In the genomic region with DNA sequence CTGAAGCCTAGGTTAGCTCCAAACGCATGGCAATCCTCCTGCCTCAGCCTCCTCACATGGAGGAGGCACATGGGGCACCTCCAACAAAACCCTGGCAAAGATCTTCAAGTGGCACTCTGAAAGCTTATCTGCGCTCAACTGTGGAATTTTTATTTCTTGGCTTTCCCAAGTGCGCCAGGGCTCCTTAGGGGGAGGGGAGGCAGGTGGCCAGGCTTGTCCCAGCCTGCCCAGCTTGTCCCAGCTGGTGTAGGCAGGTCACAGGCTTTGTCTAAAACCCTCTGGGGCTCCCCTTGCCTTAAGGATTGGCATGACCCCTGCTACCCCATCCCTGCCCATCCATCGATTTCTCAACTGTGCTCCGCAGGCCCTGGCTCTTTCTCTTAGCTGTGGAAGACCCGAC, we compare ENCODE assay signal across 17 mouse cellular contexts. TPM values are rescaled to one million over a fixed set of nuclear protein-coding genes. Genes with fewer than 3 reads are reported as not detected.
A peak's percentile ranks its signal among the peaks of the same experiment; 100 is the strongest.
DNase-seq lines count a peak whose midpoint lies in the region; ATAC-seq and TF ChIP-seq lines count a peak whose summit lies in the region.
"Had no signal": no experiment of that assay in that cellular context is flagged by ENCODE, and none has a peak within 500 bp of the region (broad histone marks: within the 10 kb centered on the region; RNA-seq: fewer than 3 reads in every experiment).

No protein-coding gene starts in this region.

- no peak for TF ChIP-seq CTCF in kidney, adult 2 months (conservative IDR thresholded peaks at IDR 0.05; ENCODE audit: insufficient read depth, insufficient read length, low read depth, low read length)

- no peaks in the 10 kb centered on the region for H3K9me3 ChIP-seq in ES-E14 (ENCODE audit: control insufficient read depth, insufficient read depth, low read depth, low read length)
- H3K9me3 ChIP-seq in intestine, embryonic 16.5 days (ENCODE audit: control insufficient read depth, low read length) = no peaks in the 10 kb centered on the region
- H3K9me3 ChIP-seq: forebrain, embryonic 15.5 days; liver, embryonic 15.5 days had no signal

- in situ Hi-C loops in ES-E14 (cut with MboI; ENCODE audit: low sequenced_read_pairs in 2 of 2, unreplicated experiment in 2 of 2) = no loop called here

- peak; percentile 59 for DNase-seq in kidney, adult 2 months
- no peak for DNase-seq in kidney, postnatal 4 days
- no peak for DNase-seq in ES-E14 (ENCODE audit: low read depth, low spot score)
- DNase-seq in lung, postnatal 36 days = peak; percentile 43
- DNase-seq in layer of hippocampus, postnatal 25 days (ENCODE audit: extremely low spot score in 1 of 2, low spot score in 1 of 2) = no peak
- DNase-seq in adrenal gland, postnatal 36 days = no peak
- DNase-seq: adrenal gland, postnatal 25 days; B cell, adult 2 months; gastrocnemius, postnatal 10 days; heart, postnatal 4 days; left cerebral cortex, postnatal 4 days; right cerebral cortex, postnatal 25 days had no signal

- H3K27me3 ChIP-seq in kidney, adult 2 months (replicated peaks; ENCODE audit: control insufficient read depth, insufficient read depth, low read length) = no peaks in the 10 kb centered on the region
- H3K27me3 ChIP-seq in intestine, embryonic 16.5 days (replicated peaks; ENCODE audit: control insufficient read depth, insufficient read depth, low read length) = peaks cover 10% of the 10 kb centered on the region; the same call in 1 of the 2 replicates

- H3K36me3 ChIP-seq in kidney, adult 2 months (ENCODE audit: control insufficient read depth, insufficient read depth, low read length) = no peaks in the 10 kb centered on the region
- peaks cover 6% of the 10 kb centered on the region; the same call in 1 of the 2 replicates for H3K36me3 ChIP-seq in ES-E14 (ENCODE audit: control insufficient read depth, insufficient read depth, low read length, poor library complexity, severe bottlenecking)
- H3K36me3 ChIP-seq in intestine, embryonic 16.5 days (ENCODE audit: control insufficient read depth, insufficient read depth, low read length) = peaks cover 11% of the 10 kb centered on the region; the same call in 1 of the 2 replicates
- H3K36me3 ChIP-seq: forebrain, embryonic 15.5 days; liver, embryonic 15.5 days had no signal

- peak overlapping the region; percentile 66 for H3K27ac ChIP-seq in kidney, adult 2 months (ENCODE audit: insufficient read depth, low read depth, low read length)
- H3K27ac ChIP-seq in ES-E14 (ENCODE audit: insufficient read depth, low read depth, low read length, poor library complexity, severe bottlenecking) = peak overlapping the region; percentile 13; the same call in 1 of the 2 replicates
- no peak overlapping the region for H3K27ac ChIP-seq in intestine, embryonic 16.5 days (ENCODE audit: low read length)
- H3K27ac ChIP-seq: forebrain, embryonic 15.5 days; liver, embryonic 15.5 days had no signal

- no peak overlapping the region for H3K4me3 ChIP-seq in kidney, adult 2 months (ENCODE audit: insufficient read depth, low read depth, low read length)
- peak overlapping the region; percentile 65 to 67; a peak in 3 of 4 replicates for H3K4me3 ChIP-seq in ES-E14 (ENCODE audit: insufficient read depth in 1 of 2, low read depth in 1 of 2, low read length in 2 of 2, poor library complexity in 1 of 2, severe bottlenecking in 1 of 2)
- peak overlapping the region; percentile 66 for H3K4me3 ChIP-seq in intestine, embryonic 16.5 days (ENCODE audit: low read length)
- H3K4me3 ChIP-seq: myocyte had no signal

- 64% methylated on average over 6 of the region's 6 CpGs for WGBS in kidney, adult 2 months
- 52% methylated on average over 6 of the region's 6 CpGs for WGBS in intestine, embryonic 16.5 days

- no peak for ATAC-seq in intestine, embryonic 16.5 days
- ATAC-seq: forebrain, embryonic 15.5 days; inflammation-experienced regulatory T-cells, adult 6 months had no signal

- no peak for TF ChIP-seq POLR2A in kidney, adult 2 months (IDR thresholded peaks at IDR 0.05; ENCODE audit: low read depth, low read length)

- H3K4me2 ChIP-seq in intestine, embryonic 16.5 days (ENCODE audit: low read depth, low read length) = peak overlapping the region; percentile 79

- peak overlapping the region; percentile 42 for H3K9ac ChIP-seq in ES-E14 (ENCODE audit: insufficient read depth, low read depth, low read length, poor library complexity, severe bottlenecking)
- peak overlapping the region; percentile 45 for H3K9ac ChIP-seq in intestine, embryonic 16.5 days (ENCODE audit: low read depth, low read length)
- H3K9ac ChIP-seq: forebrain, embryonic 15.5 days; liver, embryonic 15.5 days had no signal

- peaks cover 12% of the 10 kb centered on the region for H3K4me1 ChIP-seq in kidney, adult 2 months (ENCODE audit: control insufficient read depth, insufficient read depth, low read length)
- peaks cover 0 to 40% of the 10 kb centered on the region in 2 experiments; a peak in 2 of 4 replicates for H3K4me1 ChIP-seq in ES-E14 (ENCODE audit: control insufficient read depth in 2 of 2, insufficient read depth in 2 of 2, low read length in 2 of 2, poor library complexity in 1 of 2)
- H3K4me1 ChIP-seq in intestine, embryonic 16.5 days (ENCODE audit: control insufficient read depth, insufficient read depth, low read length) = peaks cover 14% of the 10 kb centered on the region

TF ChIP-seq in ES-E14, 5 proteins besides CTCF, POLR2A, EP300 and RAD21:
- no peak for TF ChIP-seq ZC3H11A (IDR thresholded peaks at IDR 0.05; ENCODE audit: borderline replicate concordance, low read depth, low read length)
- no peak for TF ChIP-seq ZNF384 (IDR thresholded peaks at IDR 0.05; ENCODE audit: low read depth, low read length)
- no peak for TF ChIP-seq CHD2 (IDR thresholded peaks at IDR 0.05; ENCODE audit: low read depth, low read length)
- TF ChIP-seq HCFC1 (IDR thresholded peaks at IDR 0.05; ENCODE audit: borderline replicate concordance, insufficient read depth, low read length) = no peak
- TF ChIP-seq MAFK (IDR thresholded peaks at IDR 0.05; ENCODE audit: insufficient read depth, low read depth, low read length) = no peak

RNA-seq across cellular contexts. Expression of a gene that starts 7.2 kb away (rescaled TPM):
- 13.2 and 19.0 TPM in 2 replicates for polyA plus RNA-seq in kidney, adult 2 months (2012; rRNA removed)
- total RNA-seq in ES-E14 (2012; rRNA removed) = 5.2 and 15.2 TPM in 2 replicates
- polyA plus RNA-seq in intestine, embryonic 16.5 days (2015; fragmentation: Nextera tagmentation; extraction: Ambion mirVana) = 53.2 and 56.6 TPM in 2 replicates
- 1 to 10 TPM in 1 of 2 experiments, under 1 TPM in 1; 0.86 to 1.2 TPM for total RNA-seq in layer of hippocampus, postnatal 25 days (2021)
- total RNA-seq in adrenal gland, postnatal 36 days (2021) = under 1 TPM; 0.23 to 0.26 TPM

RNA-seq across cellular contexts. Expression of a gene that starts 8.6 kb away (rescaled TPM):
- 70.7 and 76.3 TPM in 2 replicates for polyA plus RNA-seq in kidney, adult 2 months (2012; rRNA removed)
- 27.3 and 34.6 TPM in 2 replicates for total RNA-seq in ES-E14 (2012; rRNA removed)
- 35.4 and 40.5 TPM in 2 replicates for polyA plus RNA-seq in intestine, embryonic 16.5 days (2015; fragmentation: Nextera tagmentation; extraction: Ambion mirVana)
- total RNA-seq in layer of hippocampus, postnatal 25 days (2021) = 100 to 1,000 TPM; 306 to 318 TPM
- 10 to 100 TPM; 37.2 to 40.9 TPM for total RNA-seq in adrenal gland, postnatal 36 days (2021)

RNA-seq across cellular contexts. Expression of a gene that starts 17.4 kb away (rescaled TPM):
- polyA plus RNA-seq in kidney, adult 2 months (2012; rRNA removed) = 142 and 147 TPM in 2 replicates
- total RNA-seq in ES-E14 (2012; rRNA removed) = 72.3 and 90.2 TPM in 2 replicates
- 72.2 and 83.1 TPM in 2 replicates for polyA plus RNA-seq in intestine, embryonic 16.5 days (2015; fragmentation: Nextera tagmentation; extraction: Ambion mirVana)
- 10 to 100 TPM; 35.4 to 39.5 TPM for total RNA-seq in layer of hippocampus, postnatal 25 days (2021)
- 100 to 1,000 TPM in 1 of 2 experiments, 10 to 100 TPM in 1; 78.8 to 109 TPM for total RNA-seq in adrenal gland, postnatal 36 days (2021)

RNA-seq across cellular contexts. Expression of a gene that starts 17.5 kb away (rescaled TPM):
- 130 TPM in 2 replicates for polyA plus RNA-seq in kidney, adult 2 months (2012; rRNA removed)
- total RNA-seq in ES-E14 (2012; rRNA removed) = 114 and 138 TPM in 2 replicates
- 240 and 249 TPM in 2 replicates for polyA plus RNA-seq in intestine, embryonic 16.5 days (2015; fragmentation: Nextera tagmentation; extraction: Ambion mirVana)
- total RNA-seq in layer of hippocampus, postnatal 25 days (2021) = 10 to 100 TPM; 38.6 to 44.0 TPM
- total RNA-seq in adrenal gland, postnatal 36 days (2021) = 100 to 1,000 TPM; 121 to 141 TPM

RNA-seq across cellular contexts. Expression of a gene that starts 31.5 kb away (rescaled TPM):
- polyA plus RNA-seq in kidney, adult 2 months (2012; rRNA removed) = 0.57 and 1.5 TPM in 2 replicates
- total RNA-seq in ES-E14 (2012; rRNA removed) = 0.85 and 5.0 TPM in 2 replicates
- polyA plus RNA-seq in intestine, embryonic 16.5 days (2015; fragmentation: Nextera tagmentation; extraction: Ambion mirVana) = 2.0 and 2.3 TPM in 2 replicates
- 100 to 1,000 TPM; 222 to 244 TPM for total RNA-seq in layer of hippocampus, postnatal 25 days (2021)
- under 1 TPM; 0.36 to 0.86 TPM for total RNA-seq in adrenal gland, postnatal 36 days (2021)

Comparison
In these comparisons a context has a peak if more than half of its experiments do, and no peak if none do; other contexts are left out.
1. DNase-seq: peak in kidney, adult 2 months (single experiment) and lung, postnatal 36 days (single experiment); none in kidney, postnatal 4 days (0 of 2), ES-E14 (single experiment), layer of hippocampus, postnatal 25 days (0 of 2) and adrenal gland, postnatal 36 days (0 of 2).